Mouse (Mus musculus) urinary bladder, postnatal 36 days (tissue): Measurements from ENCODE around the gene Commd9.

Source experiments
- DNase-seq, 2 experiments: peaks; one replicate each; pipeline ENCODE4 v3.0.0; 2022; ENCODE audit warnings: low spot score in 2 of 2, mixed read lengths in 1 of 2

Commd9 gene

GRCm38 (mm10) chr2:101885768-101886438 lies at the start of gene Commd9:
Commd9 (plus strand) TSS chr2:101886247.
- DNase-seq, result peak; percentile 95 to 97

- DNase-seq, result no peak
Observed at GRCm38 (mm10) chr2:101842756-101843155, 43.3 kb upstream of the Commd9 start.

- DNase-seq, result peak in 1 of 2 experiments; percentile 40
Observed at GRCm38 (mm10) chr2:101854792-101855191, 31.3 kb upstream of the Commd9 start.

- no peak for DNase-seq
Observed at GRCm38 (mm10) chr2:101856174-101856573, 29.9 kb upstream of the Commd9 start.

GRCm38 (mm10) chr2:101860920-101861485 lies 25.0 kb upstream of the Commd9 start:
- DNase-seq, result no peak

- DNase-seq, result peak in 1 of 2 experiments; percentile 69
Observed at GRCm38 (mm10) chr2:101862219-101863123, 23.6 kb upstream of the Commd9 start.

- DNase-seq, result peak in 1 of 2 experiments; percentile 40
Observed at GRCm38 (mm10) chr2:101868683-101869082, 17.4 kb upstream of the Commd9 start.

GRCm38 (mm10) chr2:101871179-101871578 lies 14.9 kb upstream of the Commd9 start:
- no peak for DNase-seq

- DNase-seq, result no peak
Observed at GRCm38 (mm10) chr2:101881471-101882162, 4.4 kb upstream of the Commd9 start.

GRCm38 (mm10) chr2:101882998-101883397 lies 3.0 kb upstream of the Commd9 start, which contains the start of gene Prr5l:
Prr5l (minus strand) TSS chr2:101883027.
- no peak for DNase-seq

- peak in 1 of 2 experiments; percentile 30 for DNase-seq
Observed at GRCm38 (mm10) chr2:101884286-101884685, 1.8 kb upstream of the Commd9 start.

- DNase-seq, result no peak
Observed at GRCm38 (mm10) chr2:101888886-101889285, 2.8 kb downstream of the Commd9 start.

GRCm38 (mm10) chr2:101891143-101891542 lies 5.1 kb downstream of the Commd9 start:
- DNase-seq, result no peak

- no peak for DNase-seq
Observed at GRCm38 (mm10) chr2:101894126-101894525, 8.1 kb downstream of the Commd9 start.

GRCm38 (mm10) chr2:101896425-101897204 lies 10.6 kb downstream of the Commd9 start:
- DNase-seq, result no peak

- DNase-seq, result no peak
Observed at GRCm38 (mm10) chr2:101902196-101902595, 16.1 kb downstream of the Commd9 start.

- peak; percentile 67 to 81 for DNase-seq
Observed at GRCm38 (mm10) chr2:101905534-101906378, 19.7 kb downstream of the Commd9 start.

- DNase-seq, result no peak
Observed at GRCm38 (mm10) chr2:101906379-101906690, 20.3 kb downstream of the Commd9 start.

GRCm38 (mm10) chr2:101907386-101908022 lies 21.5 kb downstream of the Commd9 start:
- DNase-seq, result no peak

- no peak for DNase-seq
Observed at GRCm38 (mm10) chr2:101908773-101909172, 22.7 kb downstream of the Commd9 start.
